Comparison of ENCODE assay signal across 11 mouse cellular contexts in genomic region chr2:146575610-146576297, GRCm38 (mm10).
DNase-seq lines count a peak whose midpoint lies in the region; ATAC-seq and TF ChIP-seq lines count a peak whose summit lies in the region.
"Had no signal": no experiment of that assay in that cellular context is flagged by ENCODE, and none has a peak within 500 bp of the region (broad histone marks: within the 10 kb centered on the region; RNA-seq: fewer than 3 reads in every experiment).

No protein-coding gene starts in this region.

- intact Hi-C loops in heart, adult 2 months (cut with DNase I), result loop anchor here (5.0 kb wide), 1 partner anchor 63 kb away; the partner anchor contains the start of gene Ralgapa2
- intact Hi-C loops in heart, postnatal 25 days (cut with DNase I), result loop anchor here (5.0 kb wide), 1 partner anchor 37 kb away; no protein-coding TSS in a partner anchor

- TF ChIP-seq EP300 in heart, adult 2 months (IDR thresholded peaks at IDR 0.05; ENCODE audit: insufficient read depth, low read depth, low read length), result no peak

- no peaks in the 10 kb centered on the region for H3K27me3 ChIP-seq in heart, adult 2 months (ENCODE audit: control insufficient read depth, insufficient read depth, low read length)
- H3K27me3 ChIP-seq in heart, embryonic 11.5 days (ENCODE audit: control insufficient read depth, insufficient read depth, low read length), result no peaks in the 10 kb centered on the region
- no peaks in the 10 kb centered on the region for H3K27me3 ChIP-seq in limb, embryonic 15.5 days
- H3K27me3 ChIP-seq in forebrain, postnatal 0 days (ENCODE audit: insufficient read depth, low read length), result no peaks in the 10 kb centered on the region

- no peak overlapping the region; the same call in 1 of the 2 replicates for H3K9ac ChIP-seq in heart, adult 2 months (ENCODE audit: low read depth, low read length)
- no peak overlapping the region for H3K9ac ChIP-seq in heart, embryonic 11.5 days (ENCODE audit: low read depth, low read length)
- no peak overlapping the region for H3K9ac ChIP-seq in limb, embryonic 15.5 days
- no peak overlapping the region for H3K9ac ChIP-seq in forebrain, postnatal 0 days

- H3K79me2 ChIP-seq in heart, adult 2 months (replicated peaks; ENCODE audit: control insufficient read depth, insufficient read depth, low read length), result no peaks in the 10 kb centered on the region

- H3K4me2 ChIP-seq in heart, embryonic 11.5 days, result 0 out of 2 replicates have a peak overlapping the region, but pooled peaks have one; percentile 14
- no peak overlapping the region for H3K4me2 ChIP-seq in limb, embryonic 15.5 days
- no peak overlapping the region for H3K4me2 ChIP-seq in forebrain, postnatal 0 days (ENCODE audit: low read depth)

- TF ChIP-seq POLR2A in heart, adult 2 months (IDR thresholded peaks at IDR 0.05; ENCODE audit: insufficient read depth, low read depth, low read length), result no peak

- DNase-seq in heart, adult 2 months, result peak in 1 of 2 experiments; percentile 45
- no peak for DNase-seq in heart, postnatal 25 days (ENCODE audit: low spot score)
- DNase-seq in Muller cell, postnatal 12 days (ENCODE audit: inconsistent ontology term), result peak; percentile 19
- DNase-seq in forebrain, postnatal 0 days, result no peak
- no peak for DNase-seq in layer of hippocampus, adult 9-10 months (ENCODE audit: low spot score)
- DNase-seq in gastrocnemius, postnatal 4 days (ENCODE audit: low spot score in 2 of 2), result no peak
- DNase-seq: embryo, embryonic 11 days; lung, postnatal 14 days; thymus, postnatal 25 days had no signal

- 20% methylated on average over 3 of the region's 3 CpGs for WGBS in heart, adult 2 months
- 42% methylated on average over 3 of the region's 3 CpGs for WGBS in heart, embryonic 11.5 days (ENCODE audit: insufficient replicate concordance)
- 23% methylated on average over 3 of the region's 3 CpGs for WGBS in limb, embryonic 15.5 days
- 47% methylated on average over 3 of the region's 3 CpGs for WGBS in forebrain, postnatal 0 days

- H3K36me3 ChIP-seq in heart, adult 2 months (ENCODE audit: control insufficient read depth, insufficient read depth, low read length), result peaks cover 12% of the 10 kb centered on the region
- H3K36me3 ChIP-seq in heart, embryonic 11.5 days (ENCODE audit: control insufficient read depth, insufficient read depth, low read length), result no peaks in the 10 kb centered on the region
- H3K36me3 ChIP-seq in limb, embryonic 15.5 days, result no peaks in the 10 kb centered on the region
- no peaks in the 10 kb centered on the region for H3K36me3 ChIP-seq in forebrain, postnatal 0 days (ENCODE audit: insufficient read depth)

- H3K4me3 ChIP-seq in heart, adult 2 months, result no peak overlapping the region
- H3K4me3 ChIP-seq in heart, embryonic 11.5 days (ENCODE audit: low read depth, low read length), result no peak overlapping the region
- H3K4me3 ChIP-seq in limb, embryonic 15.5 days, result no peak overlapping the region
- no peak overlapping the region for H3K4me3 ChIP-seq in forebrain, postnatal 0 days (ENCODE audit: low read depth, low read length)

- peaks cover 10% of the 10 kb centered on the region for H3K4me1 ChIP-seq in heart, adult 2 months (ENCODE audit: control insufficient read depth, insufficient read depth, low read length)
- H3K4me1 ChIP-seq in heart, embryonic 11.5 days (ENCODE audit: control insufficient read depth, insufficient read depth, low read length), result peaks cover 15% of the 10 kb centered on the region
- H3K4me1 ChIP-seq in limb, embryonic 15.5 days, result peaks cover 9% of the 10 kb centered on the region; the same call in 1 of the 2 replicates
- H3K4me1 ChIP-seq in forebrain, postnatal 0 days (ENCODE audit: insufficient read depth), result no peaks in the 10 kb centered on the region

- H3K9me3 ChIP-seq in heart, embryonic 11.5 days (replicated peaks; ENCODE audit: control insufficient read depth, low read length), result no peaks in the 10 kb centered on the region
- H3K9me3 ChIP-seq in limb, embryonic 15.5 days, result no peaks in the 10 kb centered on the region
- no peaks in the 10 kb centered on the region for H3K9me3 ChIP-seq in forebrain, postnatal 0 days (ENCODE audit: low read length)

- no peak for ATAC-seq in heart, embryonic 11.5 days (replicated peaks; ENCODE audit: insufficient number of reproducible peaks, low FRiP score, low TSS enrichment)
- 0 out of 2 replicates have a peak, but pooled peaks have one; percentile 63 for ATAC-seq in limb, embryonic 15.5 days (ENCODE audit: insufficient number of reproducible peaks, low FRiP score, low TSS enrichment, low read depth)
- no peak for ATAC-seq in forebrain, postnatal 0 days

- no peak for TF ChIP-seq CTCF in heart, adult 2 months (IDR thresholded peaks at IDR 0.05)
- no peak for TF ChIP-seq CTCF in forebrain, postnatal 0 days (IDR thresholded peaks at IDR 0.05; ENCODE audit: low read depth)

- H3K27ac ChIP-seq in heart, adult 2 months, result peak overlapping the region; percentile 86
- peak overlapping the region; percentile 64 for H3K27ac ChIP-seq in heart, embryonic 11.5 days (ENCODE audit: low read depth, low read length)
- H3K27ac ChIP-seq in limb, embryonic 15.5 days, result 0 out of 2 replicates have a peak overlapping the region, but pooled peaks have one; percentile 18
- H3K27ac ChIP-seq in forebrain, postnatal 0 days (ENCODE audit: low read depth, low read length), result no peak overlapping the region
